Mouse (Mus musculus) hindbrain, embryonic 10.5 days (tissue): ENCODE results near the gene Ndufa11. TPM values are rescaled to one million over a fixed set of nuclear protein-coding genes. Genes with fewer than 3 reads are reported as not detected.
A peak's percentile ranks its signal among the peaks of the same experiment; 100 is the strongest.

Experiments
- DNase-seq: peaks from one replicate; pipeline ENCODE4 v3.0.0-alpha.2; 2017; ENCODE audit warnings: low spot score
- H3K27ac ChIP-seq: fragments of 300-500 bp; sonication (generic); 2 replicates; pipeline ENCODE4 v1.5.1; 2016; ENCODE audit warnings: mild to moderate bottlenecking, moderate library complexity
- H3K27me3 ChIP-seq: fragments of 300-500 bp; sonication (generic); 2 replicates; pipeline ENCODE4 v1.6.1; 2016; ENCODE audit warnings: mild to moderate bottlenecking; ENCODE audit not compliant: poor library complexity, insufficient read depth, severe bottlenecking
- H3K36me3 ChIP-seq: fragments of 300-500 bp; sonication (generic); 2 replicates; pipeline ENCODE4 v1.6.1; 2016; ENCODE audit warnings: mild to moderate bottlenecking, moderate library complexity
- H3K4me1 ChIP-seq: fragments of 300-500 bp; sonication (generic); replicated peaks from 2 replicates; pipeline ENCODE4 v1.6.1; 2016; ENCODE audit warnings: mild to moderate bottlenecking
- H3K4me3 ChIP-seq: fragments of 300-500 bp; sonication (generic); 2 replicates; pipeline ENCODE4 v1.5.1; 2016; ENCODE audit warnings: mild to moderate bottlenecking, moderate library complexity
- H3K9me3 ChIP-seq: fragments of 300-500 bp; sonication (generic); 2 replicates; pipeline ENCODE4 v1.6.1; 2016; ENCODE audit warnings: mild to moderate bottlenecking, moderate library complexity
- WGBS: fragments of 180-500 bp; shearing (Covaris S2); methylation state at CpG from one replicate; pipeline ENCODE4 v1.1.7; 2016; 5-methylcytosine and 5-hydroxymethylcytosine counted together
- polyA plus RNA-seq: library from polyadenylated mRNA; unstranded; fragments of >200 nt; fragmentation: Nextera tagmentation; extraction: Ambion mirVana; gene quantifications from 2 replicates; pipeline ENCODE4 v1.2.1, GENCODE M21; 2016

The Ndufa11 gene
- 398 and 446 TPM in 2 replicates for polyA plus RNA-seq

GRCm38 (mm10) chr17:56717363-56718058, at the start of gene Ndufa11, which contains the start of gene Vmac:
Ndufa11 (plus strand) TSS chr17:56717767.
Vmac (minus strand) TSS chr17:56718022.
- DNase-seq = peak; percentile 98
- Histone ChIP-seq H3K4me1 (peaks cover 34% of the 10 kb centered on the region), H3K27ac (peak within 1 kb of the TSS; percentile 94), H3K4me3 (peak within 1 kb of the TSS; percentile 78), H3K27me3 (no peaks in the 10 kb centered on the region), H3K36me3 (peaks cover 31% of the 10 kb centered on the region), H3K9me3 (no peaks in the 10 kb centered on the region)
- under 1% methylated on average over 59 of the region's 59 CpGs for WGBS

DNA sequence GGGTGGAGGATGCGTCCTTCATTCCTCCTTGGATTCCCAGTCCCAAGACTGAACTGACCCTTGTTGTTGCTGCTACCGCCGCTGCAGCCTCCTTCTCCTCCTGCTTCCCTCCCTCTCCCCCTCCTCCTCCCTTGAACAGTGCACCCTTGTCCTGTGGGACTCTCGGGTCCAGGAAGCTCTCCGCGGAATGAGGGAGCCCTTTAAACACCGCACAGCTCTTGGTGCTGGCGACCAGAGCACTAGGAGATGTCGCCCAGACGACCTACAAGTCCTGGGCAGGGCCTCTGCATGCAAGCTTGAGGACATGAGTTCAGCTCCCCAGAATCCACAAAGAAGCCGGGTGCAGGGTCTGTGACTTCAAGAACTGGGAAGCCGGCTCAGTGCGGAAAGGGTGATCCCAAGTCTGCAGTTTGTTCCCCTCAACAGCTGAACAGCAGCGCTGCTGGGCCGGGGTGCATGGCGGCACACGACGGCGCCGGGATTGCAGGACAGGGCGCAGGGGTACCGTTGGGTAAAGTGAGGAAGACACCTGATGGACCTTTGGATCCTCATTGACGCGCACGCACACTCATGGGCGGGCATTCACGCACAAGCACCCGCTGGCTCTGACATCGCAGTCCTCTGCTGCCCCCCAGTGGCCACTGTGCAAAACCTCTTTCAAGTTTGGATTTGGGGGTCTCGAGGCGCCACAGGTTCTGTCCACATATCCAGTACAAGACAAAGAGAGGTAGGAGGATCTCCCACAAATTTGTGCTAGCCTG, 49.0 kb upstream of the Ndufa11 start:
- WGBS = 7% methylated on average over 31 of the region's 31 CpGs
- no peaks in the 10 kb centered on the region for H3K9me3 ChIP-seq

GRCm38 (mm10) chr17:56669766-56670165, 47.8 kb upstream of the Ndufa11 start:
- no peak overlapping the region for H3K4me3 ChIP-seq
- WGBS = 86% methylated on average over 8 of the region's 8 CpGs
- no peak for DNase-seq
- H3K27ac ChIP-seq = no peak overlapping the region
- no peaks in the 10 kb centered on the region for H3K9me3 ChIP-seq
- peaks cover 25% of the 10 kb centered on the region for H3K27me3 ChIP-seq
- H3K36me3 ChIP-seq = peaks cover 5% of the 10 kb centered on the region
- H3K4me1 ChIP-seq = peaks cover 32% of the 10 kb centered on the region

More for the DNA sequence above, 49.0 kb upstream of the Ndufa11 start:
- peak; percentile 89 for DNase-seq
- H3K36me3 ChIP-seq = 0 out of 2 replicates have a peak, but pooled peaks cover 2% of the 10 kb centered on the region
- peaks cover 35% of the 10 kb centered on the region for H3K4me1 ChIP-seq
- peaks cover 25% of the 10 kb centered on the region for H3K27me3 ChIP-seq
- no peak overlapping the region for H3K27ac ChIP-seq
- peak overlapping the region; percentile 55 for H3K4me3 ChIP-seq

DNA sequence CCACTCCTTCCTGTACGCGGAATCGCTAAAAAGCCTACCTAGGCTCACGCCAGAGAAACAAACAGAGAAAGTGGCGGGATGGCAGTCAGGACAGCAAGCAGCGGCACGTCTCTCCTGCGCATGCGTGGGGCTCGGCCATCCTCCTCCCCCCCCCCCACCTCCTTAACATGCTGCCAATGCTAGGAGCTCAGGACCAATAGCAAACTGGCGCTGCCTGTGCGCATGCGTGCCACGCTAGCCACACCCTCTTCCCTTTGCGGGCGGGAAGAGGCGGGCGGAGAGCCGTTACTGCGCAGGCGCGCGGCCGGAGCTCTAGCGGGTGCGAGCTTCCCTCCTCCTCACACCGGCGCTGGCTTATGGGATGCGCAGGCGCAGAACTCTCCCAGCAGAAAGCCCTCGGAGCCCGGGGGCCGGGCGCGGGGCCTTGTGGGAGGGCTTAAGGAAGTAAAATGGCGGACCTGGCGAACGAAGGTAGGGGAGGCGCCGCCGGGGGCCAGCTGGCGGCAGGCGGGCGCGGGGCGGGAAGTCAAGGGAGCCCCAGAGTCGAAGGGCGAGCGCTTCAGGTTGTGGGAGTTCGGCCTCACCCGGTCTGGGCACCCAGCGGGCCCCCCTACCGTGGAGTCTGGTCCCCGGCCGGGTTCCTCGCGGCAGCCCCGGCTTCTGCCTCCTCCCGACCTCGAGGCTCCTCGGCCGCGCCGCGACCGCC, 44.5 kb upstream of the Ndufa11 start, which contains the start of gene Ranbp3:
Gene Ranbp3 (plus strand): TSS at position 354 of the 706 bp plus-strand sequence.
- peak within 1 kb of the TSS; percentile 97 for H3K27ac ChIP-seq

GRCm38 (mm10) chr17:56673647-56674416, 43.7 kb upstream of the Ndufa11 start:
- peaks cover 42% of the 10 kb centered on the region for H3K36me3 ChIP-seq
- WGBS = 2% methylated on average over 37 of the region's 37 CpGs
- peak overlapping the region; percentile 97 for H3K27ac ChIP-seq
- no peaks in the 10 kb centered on the region for H3K9me3 ChIP-seq
- 0 out of 2 replicates have a peak, but pooled peaks cover 4% of the 10 kb centered on the region for H3K27me3 ChIP-seq
- H3K4me1 ChIP-seq = peaks cover 43% of the 10 kb centered on the region
- peak overlapping the region; percentile 99 for H3K4me3 ChIP-seq
- no peak for DNase-seq

More for the DNA sequence above, 44.5 kb upstream of the Ndufa11 start, which contains the start of gene Ranbp3:
- peaks cover 50% of the 10 kb centered on the region for H3K4me1 ChIP-seq
- H3K36me3 ChIP-seq = peaks cover 38% of the 10 kb centered on the region
- H3K27me3 ChIP-seq = peaks cover 9% of the 10 kb centered on the region
- WGBS = under 1% methylated on average over 66 of the region's 66 CpGs
- H3K9me3 ChIP-seq = no peaks in the 10 kb centered on the region
- peak; percentile 100 for DNase-seq
- peak within 1 kb of the TSS; percentile 99 for H3K4me3 ChIP-seq

DNA sequence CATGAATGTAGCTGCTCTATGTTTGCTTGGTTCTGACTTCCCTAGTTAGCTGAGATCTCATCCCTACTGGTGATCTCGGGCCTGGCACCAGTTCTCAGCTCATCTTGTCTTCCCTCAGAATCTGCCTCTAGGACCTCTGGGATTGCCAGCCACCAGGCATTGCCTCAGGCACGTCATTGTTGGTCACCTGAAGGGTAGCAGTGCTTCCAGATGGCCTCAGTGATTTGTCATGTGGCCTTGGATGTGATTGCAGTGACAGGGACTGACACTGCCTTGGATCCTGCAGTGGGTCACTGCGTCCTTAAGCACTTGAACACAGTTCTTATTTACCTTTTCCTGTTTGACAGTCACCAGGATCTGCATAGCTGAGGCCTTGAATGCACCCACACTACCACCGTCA, 35.8 kb upstream of the Ndufa11 start:
- Histone ChIP-seq H3K4me3 (no peak overlapping the region), H3K36me3 (peaks cover 97% of the 10 kb centered on the region), H3K9me3 (no peaks in the 10 kb centered on the region), H3K27ac (no peak overlapping the region), H3K4me1 (peaks cover 6% of the 10 kb centered on the region; the same call in 1 of the 2 replicates), H3K27me3 (no peaks in the 10 kb centered on the region)
- WGBS = 80% methylated on average over 4 of the region's 4 CpGs
- no peak for DNase-seq

DNA sequence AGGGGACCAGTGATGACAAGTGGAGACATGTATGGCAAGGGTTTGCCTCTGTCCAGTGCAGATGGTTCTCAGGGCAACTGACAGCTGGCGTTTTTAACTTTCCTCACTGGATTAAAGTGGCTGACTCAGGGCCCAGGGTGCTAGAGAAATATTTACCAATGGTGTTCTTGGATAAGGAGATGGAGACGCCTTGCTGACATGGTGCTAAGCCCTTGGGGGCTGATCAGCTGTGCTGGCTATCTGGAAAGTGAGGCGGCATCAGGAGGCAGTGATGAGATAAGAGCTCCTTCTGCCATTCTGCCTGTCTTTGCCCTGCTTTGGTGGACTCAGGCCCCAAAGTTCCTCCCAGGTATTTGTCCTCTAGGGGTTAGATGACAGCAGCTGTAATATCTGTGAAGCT, 34.7 kb upstream of the Ndufa11 start:
- Histone ChIP-seq H3K4me3 (no peak overlapping the region), H3K27ac (no peak overlapping the region), H3K36me3 (peaks cover 97% of the 10 kb centered on the region), H3K27me3 (no peaks in the 10 kb centered on the region), H3K4me1 (no peaks in the 10 kb centered on the region), H3K9me3 (no peaks in the 10 kb centered on the region)
- 85% methylated on average over 3 of the region's 3 CpGs for WGBS
- DNase-seq = no peak

DNA sequence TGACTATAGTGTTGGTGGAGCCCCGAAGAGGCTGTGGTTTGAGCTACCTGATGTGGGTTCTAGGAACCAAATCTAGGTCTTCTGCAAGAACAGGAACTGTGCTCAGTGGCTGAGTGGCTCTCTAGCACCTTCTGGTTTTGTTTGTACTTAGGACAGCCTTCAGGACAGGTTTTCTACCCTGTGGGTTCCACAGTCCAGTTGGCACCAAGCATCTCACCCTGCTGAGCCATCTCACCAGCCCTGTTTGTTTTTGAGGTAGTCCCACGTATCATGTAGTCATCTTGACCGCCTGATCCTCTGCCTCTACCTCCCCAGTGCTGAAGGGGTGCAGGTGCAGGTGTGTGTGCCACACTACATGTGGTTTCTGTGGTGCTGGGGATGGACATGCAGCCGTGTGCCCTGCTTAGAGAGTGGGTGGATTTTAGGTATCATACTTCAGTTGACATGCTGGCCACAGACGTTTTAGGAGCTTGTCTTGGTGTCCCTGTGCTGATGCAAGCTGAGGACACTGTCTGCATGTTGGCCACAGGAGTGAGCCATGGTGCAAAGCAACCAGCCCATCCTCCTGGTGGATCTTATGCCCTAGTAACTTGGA, 33.9 kb upstream of the Ndufa11 start:
- Histone ChIP-seq H3K4me1 (no peaks in the 10 kb centered on the region), H3K27ac (no peak overlapping the region), H3K9me3 (no peaks in the 10 kb centered on the region), H3K27me3 (no peaks in the 10 kb centered on the region), H3K36me3 (peaks cover 100% of the 10 kb centered on the region), H3K4me3 (no peak overlapping the region)
- WGBS = 86% methylated on average over 5 of the region's 5 CpGs
- no peak for DNase-seq

DNA sequence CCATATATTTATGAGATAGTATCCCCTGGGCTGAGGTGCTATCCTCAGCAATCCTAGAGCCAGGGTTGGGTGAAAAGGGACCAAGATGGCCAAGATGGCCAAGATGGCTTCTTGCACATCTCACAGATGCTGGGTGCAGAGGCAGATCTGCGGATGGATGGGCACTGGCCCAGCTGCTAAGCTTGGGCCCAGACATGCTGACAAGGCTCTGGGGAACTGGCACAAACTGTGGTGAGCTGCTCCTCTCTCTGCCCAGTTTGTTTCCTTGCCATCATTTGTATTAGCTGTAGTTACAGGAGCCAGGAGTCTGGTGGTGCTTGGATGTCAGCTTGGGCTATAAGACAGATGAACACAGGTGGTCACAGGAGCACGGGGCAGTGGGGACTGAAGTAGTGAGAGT, 32.9 kb upstream of the Ndufa11 start:
- H3K27ac ChIP-seq = no peak overlapping the region
- H3K9me3 ChIP-seq = no peaks in the 10 kb centered on the region
- H3K36me3 ChIP-seq = peaks cover 100% of the 10 kb centered on the region
- H3K4me1 ChIP-seq = no peaks in the 10 kb centered on the region
- DNase-seq = no peak
- H3K27me3 ChIP-seq = no peaks in the 10 kb centered on the region
- WGBS = 89% methylated on average over 2 of the region's 2 CpGs
- H3K4me3 ChIP-seq = no peak overlapping the region

GRCm38 (mm10) chr17:56686801-56687200, 30.8 kb upstream of the Ndufa11 start:
- 92% methylated on average over 4 of the region's 4 CpGs for WGBS
- Histone ChIP-seq H3K36me3 (peaks cover 100% of the 10 kb centered on the region), H3K4me1 (0 out of 2 replicates have a peak, but pooled peaks cover 6% of the 10 kb centered on the region), H3K27ac (no peak overlapping the region), H3K4me3 (no peak overlapping the region), H3K27me3 (no peaks in the 10 kb centered on the region), H3K9me3 (no peaks in the 10 kb centered on the region)
- no peak for DNase-seq

DNA sequence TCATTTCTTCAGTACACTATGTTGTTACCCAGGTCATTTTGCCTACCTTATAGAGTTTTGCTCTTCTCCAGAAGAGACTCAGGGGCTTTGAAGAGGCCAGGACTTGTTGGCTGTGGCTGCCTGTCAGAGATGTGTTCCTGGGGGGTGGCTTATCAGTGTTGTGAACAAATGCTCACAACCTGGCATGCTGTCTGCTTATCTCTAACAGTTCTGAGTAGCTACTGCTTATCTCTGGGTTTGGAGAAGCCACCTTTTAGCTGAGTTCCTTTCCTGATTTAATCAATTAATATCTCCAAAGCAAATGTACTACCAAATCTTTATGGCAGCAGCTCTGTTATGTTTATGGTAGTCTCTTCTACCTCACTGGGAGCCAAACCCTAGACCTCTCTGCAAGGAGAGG, 29.5 kb upstream of the Ndufa11 start:
- Histone ChIP-seq H3K27ac (no peak overlapping the region), H3K36me3 (peaks cover 100% of the 10 kb centered on the region), H3K27me3 (no peaks in the 10 kb centered on the region), H3K9me3 (no peaks in the 10 kb centered on the region), H3K4me1 (0 out of 2 replicates have a peak, but pooled peaks cover 6% of the 10 kb centered on the region), H3K4me3 (no peak overlapping the region)
- DNase-seq = no peak

DNA sequence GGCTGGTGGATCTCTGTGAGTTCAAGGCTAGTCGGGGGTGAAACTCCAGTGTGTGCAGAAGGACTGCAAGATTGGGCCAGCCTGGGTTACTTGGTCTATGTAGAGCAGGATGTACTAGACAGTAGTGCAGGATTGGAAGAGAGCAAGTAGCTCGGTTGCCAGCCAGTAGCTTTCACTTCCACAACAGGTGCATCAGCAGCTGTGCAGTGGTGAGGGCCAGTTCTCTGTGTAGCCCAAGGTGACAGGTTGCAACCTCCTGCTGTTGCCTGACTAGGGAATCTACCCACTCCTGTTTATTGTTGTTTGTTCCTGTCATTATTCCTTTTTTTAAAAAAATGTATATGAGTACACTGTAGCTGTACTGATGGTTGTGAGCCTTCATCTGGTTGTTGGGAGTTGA, 28.9 kb upstream of the Ndufa11 start:
- peaks cover 100% of the 10 kb centered on the region for H3K36me3 ChIP-seq
- WGBS = 98% methylated on average over 2 of the region's 2 CpGs
- no peak for DNase-seq
- 0 out of 2 replicates have a peak, but pooled peaks cover 6% of the 10 kb centered on the region for H3K4me1 ChIP-seq
- no peaks in the 10 kb centered on the region for H3K27me3 ChIP-seq
- no peaks in the 10 kb centered on the region for H3K9me3 ChIP-seq
- no peak overlapping the region for H3K27ac ChIP-seq
- H3K4me3 ChIP-seq = no peak overlapping the region
